Mouse (Mus musculus) neutrophil, adult 5-6 weeks (primary cell): ENCODE results near the gene Ppp1r8. TPM values are rescaled to one million over a fixed set of nuclear protein-coding genes. Genes with fewer than 3 reads are reported as not detected.
"Not testable (repeated sequence)": the region's sequence is repeated elsewhere in the genome, so short reads cannot be mapped to it uniquely, and the experiment has no call there.

Source experiments
- ATAC-seq: fragments of 151-379, 151-347 bp; 2 replicates; pipeline ENCODE4 v1.8.0; 2017; ENCODE audit warnings: mild to moderate bottlenecking, moderate TSS enrichment; ENCODE audit not compliant: insufficient number of reproducible peaks, poor library complexity, low FRiP score, severe bottlenecking; ENCODE audit errors: extremely low read depth
- total RNA-seq: library from RNA; stranded (forward); fragments of 200-1000 nt; gene quantifications from 2 replicates; pipeline ENCODE4 v1.2.3, GENCODE M21; 2017

Gene Ppp1r8
- total RNA-seq, 1 experiment from 2014 or later, result 39.9 TPM

- ATAC-seq, result no peak
Measured at GRCm38 (mm10) chr4:132809621-132810020, 33.3 kb downstream of the Ppp1r8 start.

- peak; percentile 82 for ATAC-seq
Measured at GRCm38 (mm10) chr4:132807771-132808641, 35.0 kb downstream of the Ppp1r8 start.

GRCm38 (mm10) chr4:132806620-132807191 is 36.3 kb downstream of the Ppp1r8 start:
- ATAC-seq, result no peak

DNA sequence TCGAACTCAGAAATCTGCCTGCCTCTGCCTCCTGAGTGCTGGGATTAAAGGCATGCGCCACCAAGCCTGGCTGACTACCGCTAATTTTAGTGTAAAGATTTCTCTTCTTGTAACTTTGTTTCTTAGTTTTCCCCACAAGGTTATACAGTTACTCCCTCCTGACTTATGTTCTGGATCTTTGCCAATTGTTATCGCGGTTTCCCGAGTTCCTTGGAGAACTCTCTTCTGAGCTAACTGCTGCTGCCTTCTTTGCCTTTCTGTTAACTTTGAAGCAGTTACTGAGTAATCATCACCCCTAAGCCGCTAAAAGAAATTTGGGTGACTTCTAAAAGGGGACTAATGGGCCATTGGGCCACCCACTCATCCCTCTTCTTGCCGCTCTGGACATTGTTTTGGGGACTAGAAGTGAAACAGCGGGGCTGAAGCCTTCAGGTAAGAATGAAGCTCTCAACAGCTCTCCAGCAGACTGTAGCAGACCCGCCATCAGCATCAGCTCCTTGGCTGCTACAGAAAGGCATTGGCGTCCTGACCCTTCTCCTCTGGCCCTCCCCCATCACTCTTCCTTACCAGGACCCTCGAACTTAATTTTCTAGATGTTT is 37.3 kb downstream of the Ppp1r8 start:
- ATAC-seq, result no peak

DNA sequence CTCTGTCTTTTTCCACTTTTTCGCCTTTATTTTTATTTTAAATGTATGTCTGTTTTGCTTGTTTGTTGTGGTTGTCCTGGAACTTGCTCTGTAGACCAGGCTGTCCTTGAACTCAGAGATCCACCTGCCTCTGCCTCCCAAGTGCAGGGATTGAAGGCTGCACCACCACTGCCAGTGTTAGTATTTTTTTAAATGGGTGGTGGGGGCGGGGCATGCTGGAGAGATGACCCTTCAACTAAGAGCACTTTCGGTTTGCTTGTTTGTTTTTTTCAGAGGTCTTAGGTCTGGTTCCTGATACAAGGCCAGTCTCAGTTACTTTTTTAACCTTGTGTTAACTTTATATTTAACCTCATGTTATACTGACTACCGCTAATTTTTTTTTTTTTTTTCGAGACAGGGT is 37.8 kb downstream of the Ppp1r8 start:
- no peak for ATAC-seq

- ATAC-seq, result peak; percentile 61
Measured at GRCm38 (mm10) chr4:132804331-132804730, 38.6 kb downstream of the Ppp1r8 start.

GRCm38 (mm10) chr4:132803876-132804275 is 39.1 kb downstream of the Ppp1r8 start:
- no peak for ATAC-seq

- ATAC-seq, result no peak
Measured at GRCm38 (mm10) chr4:132803212-132803611, 39.8 kb downstream of the Ppp1r8 start.

DNA sequence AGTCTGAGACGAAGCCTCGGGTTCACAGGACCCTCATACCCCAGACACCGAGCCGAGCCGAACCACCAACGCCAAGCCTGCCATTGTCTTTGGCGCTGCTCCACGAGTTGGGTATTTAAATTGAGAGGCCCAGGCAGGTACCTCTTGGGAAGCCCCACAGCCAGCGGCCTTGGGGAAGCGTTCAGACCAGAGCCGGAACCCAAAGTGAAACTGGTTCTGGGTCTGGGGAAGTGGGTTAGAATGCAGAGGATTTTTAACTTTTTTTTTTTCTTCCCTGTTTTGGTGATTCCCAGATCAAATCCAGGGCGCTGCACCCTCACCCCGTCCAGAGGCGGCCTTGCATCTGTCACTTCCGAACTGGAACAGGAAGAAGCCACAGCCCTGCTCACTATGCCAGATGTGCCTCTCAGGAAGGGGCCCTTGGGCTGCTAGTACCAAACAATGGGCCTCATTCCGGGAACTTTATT is 40.8 kb downstream of the Ppp1r8 start:
- peak; percentile 25; the same call in 1 of the 2 replicates for ATAC-seq

DNA sequence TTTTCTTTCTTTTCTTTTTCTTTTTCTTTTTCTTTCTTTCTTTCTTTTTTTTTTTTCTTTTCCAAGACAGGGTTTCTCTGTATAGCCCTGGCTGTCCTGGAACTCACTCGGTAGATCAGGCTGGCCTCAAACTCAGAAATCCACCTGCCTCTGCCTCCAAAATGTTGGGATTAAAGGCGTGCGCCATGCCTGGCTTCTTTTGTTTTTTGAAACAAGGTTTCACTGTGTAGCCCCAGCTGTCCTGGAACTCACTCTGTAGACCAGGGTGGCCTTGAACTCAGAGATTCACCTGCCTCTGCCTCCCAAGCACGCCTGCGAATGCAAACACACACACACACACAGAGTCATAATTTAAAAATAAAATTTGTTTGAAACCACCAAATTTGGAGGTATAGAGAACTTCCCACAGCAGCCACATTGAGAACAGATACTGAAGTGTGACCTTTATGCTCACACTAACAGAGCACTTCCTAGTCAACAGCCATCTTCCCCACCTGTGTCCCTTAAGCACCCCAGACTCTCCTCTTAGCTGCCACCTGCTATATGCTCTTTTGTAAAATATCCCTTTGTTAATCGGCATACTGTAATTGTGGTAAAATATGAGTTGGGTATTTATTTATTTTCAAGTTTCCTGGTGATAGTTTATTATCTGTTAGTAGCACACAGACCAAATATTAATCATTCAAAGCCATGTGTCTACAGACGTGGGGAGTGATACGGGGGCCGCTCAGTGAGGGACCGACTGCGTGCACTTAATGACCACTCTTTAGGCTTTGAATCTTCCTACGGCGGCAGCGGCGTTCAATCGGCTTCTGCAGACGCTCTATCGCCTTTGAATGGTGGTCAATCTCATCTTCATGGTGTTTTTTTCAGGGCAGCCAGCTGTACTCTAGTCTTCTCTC is 41.5 kb downstream of the Ppp1r8 start:
- no peak for ATAC-seq

GRCm38 (mm10) chr4:132799845-132800244 is 43.1 kb downstream of the Ppp1r8 start:
- ATAC-seq, result no peak

DNA sequence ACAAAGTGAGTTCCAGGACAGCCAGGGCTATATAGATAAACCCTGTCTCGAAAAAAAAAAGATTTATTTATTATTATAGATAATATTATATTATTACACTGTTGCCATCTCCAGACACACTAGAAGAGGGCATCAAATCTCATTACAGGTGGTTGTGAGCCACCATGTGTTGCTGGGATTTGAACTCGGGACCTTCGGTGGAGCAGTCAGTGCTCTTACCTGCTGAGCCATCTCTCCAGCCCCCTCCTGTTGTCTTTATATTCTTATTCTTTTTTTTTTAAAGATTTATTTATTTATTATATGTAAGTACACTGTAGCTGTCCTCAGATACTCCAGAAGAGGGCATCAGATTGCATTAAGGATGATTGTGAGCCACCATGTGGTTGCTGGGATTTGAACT is 44.3 kb downstream of the Ppp1r8 start:
- ATAC-seq, result not testable (repeated sequence)

DNA sequence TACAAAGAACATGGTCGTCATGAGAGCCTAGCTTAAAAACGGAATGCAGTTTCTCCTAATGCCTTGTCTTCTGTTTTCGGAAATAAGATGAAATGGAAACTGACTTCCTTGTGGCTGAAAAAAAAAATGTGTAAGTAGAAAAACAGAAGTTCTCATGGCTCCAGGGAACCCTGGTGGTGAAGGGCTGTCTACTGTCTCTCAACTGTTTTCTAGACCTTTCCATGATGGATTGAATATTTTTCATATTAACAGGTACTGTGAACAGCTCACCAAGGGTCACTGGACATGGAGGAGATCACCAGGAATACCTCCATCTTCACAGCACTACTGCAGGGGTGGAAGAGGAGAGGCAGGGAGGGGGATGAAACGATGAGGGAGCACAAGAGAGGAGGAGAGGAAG is 44.9 kb downstream of the Ppp1r8 start:
- ATAC-seq, result no peak

- ATAC-seq, result no peak
Measured at GRCm38 (mm10) chr4:132797461-132797860, 45.5 kb downstream of the Ppp1r8 start.

DNA sequence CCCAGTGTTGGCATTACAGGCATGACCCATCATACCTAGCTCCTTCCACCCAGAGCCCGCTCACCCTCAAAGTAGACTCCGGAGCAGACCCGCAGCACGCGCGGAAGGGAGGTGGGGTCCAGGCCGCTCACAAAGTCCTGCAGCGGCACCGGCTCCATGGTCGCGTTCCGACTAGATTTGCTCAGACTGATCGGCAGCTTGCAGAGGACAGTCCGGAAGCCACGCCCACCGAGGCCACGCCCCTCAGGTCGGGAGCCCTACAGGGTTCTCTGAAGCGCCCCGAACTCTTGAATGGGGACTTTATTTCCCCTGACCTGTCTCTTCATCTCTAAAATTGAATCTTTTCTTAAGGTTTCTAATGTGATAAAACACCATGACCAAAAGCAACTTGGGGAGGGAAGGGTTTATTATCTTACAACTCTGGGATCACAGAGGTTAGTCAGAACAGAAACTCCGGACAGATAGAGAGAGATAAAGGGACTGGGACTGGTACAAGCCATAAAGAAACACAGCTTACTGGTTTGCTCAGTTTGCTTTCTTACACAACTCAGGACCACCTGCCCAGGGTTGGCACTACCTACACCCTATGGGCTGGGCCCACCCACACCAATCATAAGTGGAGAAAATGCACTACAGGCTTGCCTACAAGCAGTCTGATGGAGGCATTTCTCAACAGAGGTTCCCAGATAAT is 46.6 kb downstream of the Ppp1r8 start, which contains the start of gene Themis2:
TSS of gene Themis2 (minus strand) at position 192 of the 691 bp plus-strand sequence.
- ATAC-seq, result peak; percentile 60

DNA sequence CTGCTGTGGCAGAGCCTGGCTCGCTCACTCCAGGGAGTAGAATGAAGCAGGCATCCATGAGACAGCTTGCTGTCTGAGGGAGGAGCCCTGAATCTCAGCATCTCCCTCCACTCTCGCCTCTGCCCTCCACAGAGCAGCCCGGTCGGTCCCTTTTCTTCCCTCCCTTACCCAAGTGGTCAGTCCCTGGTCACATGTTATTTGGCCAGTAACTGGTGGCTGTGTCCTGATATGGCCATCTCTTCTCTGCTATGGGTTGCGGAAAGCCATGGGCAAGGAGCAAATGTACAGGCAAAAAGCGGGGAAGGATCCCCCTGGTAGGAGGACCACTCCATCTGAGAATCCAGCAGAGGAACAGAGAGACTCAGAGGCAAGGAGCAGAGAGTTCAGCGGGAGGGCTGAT is 47.8 kb downstream of the Ppp1r8 start:
- ATAC-seq, result peak; percentile 15

DNA sequence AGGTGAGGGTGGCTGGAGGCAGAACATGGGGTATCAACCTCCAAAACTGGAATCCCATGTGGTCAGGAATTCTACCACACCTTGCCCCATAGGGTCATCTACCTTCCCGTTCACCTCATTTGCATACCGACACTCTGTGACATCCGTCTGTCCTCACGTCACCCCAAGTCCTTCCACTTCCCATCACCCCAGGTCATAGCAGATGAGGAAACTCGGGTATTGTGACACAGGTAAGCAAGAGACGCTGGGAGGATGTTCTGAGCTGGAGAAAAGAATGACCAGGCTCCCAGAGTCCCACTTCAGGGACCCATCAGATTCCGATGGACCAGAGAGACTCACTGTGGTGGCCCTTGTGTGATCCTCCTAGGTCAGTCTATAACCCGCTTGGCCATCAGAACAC is 48.2 kb downstream of the Ppp1r8 start:
- ATAC-seq, result peak; percentile 80

GRCm38 (mm10) chr4:132794028-132794427 is 48.9 kb downstream of the Ppp1r8 start:
- ATAC-seq, result peak; percentile 43
